Mouse (Mus musculus) natural killer cell, adult 2 months (primary cell): ENCODE data around the gene Sfta2.

Source experiments
- DNase-seq, 2 experiments: peaks; one replicate each; pipeline ENCODE4 v3.0.0; 2022; ENCODE audit warnings: low spot score in 2 of 2

Gene Sfta2

GRCm38 (mm10) chr17:35601249-35601648 is at the start of gene Sfta2:
Sfta2 (plus strand) TSS chr17:35601549.
- no peak for DNase-seq

- no peak for DNase-seq
Measured at GRCm38 (mm10) chr17:35551881-35552414, 49.4 kb upstream of the Sfta2 start, which contains the start of gene Cdsn. Cdsn (plus strand) TSS chr17:35552128.

GRCm38 (mm10) chr17:35554321-35554720 is 47.0 kb upstream of the Sfta2 start:
- DNase-seq = no peak

GRCm38 (mm10) chr17:35554761-35555397 is 46.5 kb upstream of the Sfta2 start:
- no peak for DNase-seq

GRCm38 (mm10) chr17:35556186-35556765 is 45.1 kb upstream of the Sfta2 start:
- no peak for DNase-seq

GRCm38 (mm10) chr17:35556812-35557211 is 44.5 kb upstream of the Sfta2 start:
- DNase-seq = peak in 1 of 2 experiments; percentile 48

GRCm38 (mm10) chr17:35557351-35557750 is 44.0 kb upstream of the Sfta2 start:
- no peak for DNase-seq

GRCm38 (mm10) chr17:35558216-35558615 is 43.1 kb upstream of the Sfta2 start:
- no peak for DNase-seq

- no peak for DNase-seq
Measured at GRCm38 (mm10) chr17:35567150-35567549, 34.2 kb upstream of the Sfta2 start, which contains the start of gene 2300002M23Rik. 2300002M23Rik (plus strand) TSS chr17:35567450.

- DNase-seq = no peak
Measured at GRCm38 (mm10) chr17:35567767-35568166, 33.6 kb upstream of the Sfta2 start.

- DNase-seq = no peak
Measured at GRCm38 (mm10) chr17:35569091-35569944, 32.0 kb upstream of the Sfta2 start.

- no peak for DNase-seq
Measured at GRCm38 (mm10) chr17:35570836-35571235, 30.5 kb upstream of the Sfta2 start.

GRCm38 (mm10) chr17:35571477-35571876 is 29.9 kb upstream of the Sfta2 start:
- DNase-seq = no peak

GRCm38 (mm10) chr17:35578211-35578610 is 23.1 kb upstream of the Sfta2 start:
- DNase-seq = peak; percentile 80 to 84

- DNase-seq = no peak
Measured at GRCm38 (mm10) chr17:35582900-35583299, 18.4 kb upstream of the Sfta2 start.

GRCm38 (mm10) chr17:35584330-35584937 is 16.9 kb upstream of the Sfta2 start:
- DNase-seq = peak; percentile 63 to 72

- DNase-seq = no peak
Measured at GRCm38 (mm10) chr17:35587291-35587690, 14.1 kb upstream of the Sfta2 start.

- no peak for DNase-seq
Measured at GRCm38 (mm10) chr17:35588387-35588786, 13.0 kb upstream of the Sfta2 start.

GRCm38 (mm10) chr17:35590410-35591218 is 10.7 kb upstream of the Sfta2 start:
- DNase-seq = peak; percentile 66 to 68

- DNase-seq = no peak
Measured at GRCm38 (mm10) chr17:35591219-35591578, 10.2 kb upstream of the Sfta2 start.

GRCm38 (mm10) chr17:35591731-35592130 is 9.6 kb upstream of the Sfta2 start:
- DNase-seq = no peak
